Mouse (Mus musculus): ENCODE measurements around the gene Apold1. TPM values are rescaled to one million over a fixed set of nuclear protein-coding genes. Genes with fewer than 3 reads are reported as not detected.

Apold1 gene
- polyA plus RNA-seq, 1 experiment from 2014 or later: 3.5 TPM

GRCm38 (mm10) chr6:135011048-135011733 lies 29.7 kb downstream of the Apold1 start, which contains the start of gene Ddx47:
Ddx47 (plus strand) TSS chr6:135011612.
- Histone ChIP-seq H3K9ac (peak within 1 kb of the TSS; percentile 70), H3K9me3 (no peaks in the 10 kb centered on the region), H3K4me2 (replicated peaks) (peak within 1 kb of the TSS; percentile 73), H3K27ac (no peak within 1 kb of the TSS), H3K27me3 (replicated peaks) (no peaks in the 10 kb centered on the region), H3K36me3 (peaks cover 19% of the 10 kb centered on the region), H3K4me1 (replicated peaks) (no peaks in the 10 kb centered on the region; the same call in 1 of the 2 replicates), H3K4me3 (replicated peaks) (peak within 1 kb of the TSS; percentile 75)
- peak; percentile 96 for ATAC-seq
- WGBS: 4% methylated on average over 19 of the region's 19 CpGs

- peaks cover 23% of the 10 kb centered on the region for H3K36me3 ChIP-seq
- no peaks in the 10 kb centered on the region; the same call in 1 of the 2 replicates for H3K4me1 ChIP-seq (replicated peaks)
- H3K27ac ChIP-seq: no peak overlapping the region
- H3K9ac ChIP-seq: peak overlapping the region; percentile 70
- H3K27me3 ChIP-seq (replicated peaks): no peaks in the 10 kb centered on the region
- no peaks in the 10 kb centered on the region for H3K9me3 ChIP-seq
- peak overlapping the region; percentile 73 for H3K4me2 ChIP-seq (replicated peaks)
- peak overlapping the region; percentile 75 for H3K4me3 ChIP-seq (replicated peaks)
- under 1% methylated on average over 14 of the region's 14 CpGs for WGBS
- no peak; the same call in none of the 2 replicates for ATAC-seq
These were observed 30.2 kb downstream of the Apold1 start for GRCm38 (mm10) chr6:135011734-135012116.

GRCm38 (mm10) chr6:135017211-135017610 lies 35.7 kb downstream of the Apold1 start:
- ATAC-seq: no peak
- Histone ChIP-seq H3K9ac (no peak overlapping the region), H3K4me3 (replicated peaks) (no peak overlapping the region), H3K27me3 (replicated peaks) (no peaks in the 10 kb centered on the region), H3K27ac (no peak overlapping the region), H3K4me2 (replicated peaks) (no peak overlapping the region), H3K4me1 (replicated peaks) (no peaks in the 10 kb centered on the region; the same call in 1 of the 2 replicates), H3K9me3 (no peaks in the 10 kb centered on the region), H3K36me3 (peaks cover 60% of the 10 kb centered on the region)
- WGBS: 87% methylated on average over 11 of the region's 11 CpGs

- peaks cover 74% of the 10 kb centered on the region for H3K36me3 ChIP-seq
- H3K4me2 ChIP-seq (replicated peaks): no peak overlapping the region
- no peaks in the 10 kb centered on the region for H3K9me3 ChIP-seq
- ATAC-seq: no peak
- WGBS: 85% methylated on average over 10 of the region's 10 CpGs
- H3K9ac ChIP-seq: no peak overlapping the region
- no peaks in the 10 kb centered on the region for H3K27me3 ChIP-seq (replicated peaks)
- H3K4me3 ChIP-seq (replicated peaks): no peak overlapping the region
- 0 out of 2 replicates have a peak, but pooled peaks cover 2% of the 10 kb centered on the region for H3K4me1 ChIP-seq (replicated peaks)
- no peak overlapping the region for H3K27ac ChIP-seq
These were observed 38.0 kb downstream of the Apold1 start for GRCm38 (mm10) chr6:135019564-135019963.

GRCm38 (mm10) chr6:135021633-135022032 lies 40.1 kb downstream of the Apold1 start:
- WGBS: 87% methylated on average over 3 of the region's 3 CpGs
- Histone ChIP-seq H3K4me3 (replicated peaks) (no peak overlapping the region), H3K4me1 (replicated peaks) (0 out of 2 replicates have a peak, but pooled peaks cover 5% of the 10 kb centered on the region), H3K9ac (no peak overlapping the region), H3K36me3 (peaks cover 57% of the 10 kb centered on the region), H3K27me3 (replicated peaks) (no peaks in the 10 kb centered on the region), H3K27ac (no peak overlapping the region), H3K4me2 (replicated peaks) (no peak overlapping the region), H3K9me3 (no peaks in the 10 kb centered on the region)
- ATAC-seq: no peak

- 0 out of 2 replicates have a peak, but pooled peaks cover 5% of the 10 kb centered on the region for H3K4me1 ChIP-seq (replicated peaks)
- peaks cover 43% of the 10 kb centered on the region for H3K36me3 ChIP-seq
- no peaks in the 10 kb centered on the region for H3K27me3 ChIP-seq (replicated peaks)
- no peaks in the 10 kb centered on the region for H3K9me3 ChIP-seq
- ATAC-seq: no peak
- H3K4me3 ChIP-seq (replicated peaks): no peak overlapping the region
- no peak overlapping the region for H3K9ac ChIP-seq
- H3K27ac ChIP-seq: no peak overlapping the region
- no peak overlapping the region for H3K4me2 ChIP-seq (replicated peaks)
- WGBS: 73% methylated on average over 14 of the region's 14 CpGs
These were observed 41.9 kb downstream of the Apold1 start for GRCm38 (mm10) chr6:135023379-135023778.

- Histone ChIP-seq H3K36me3 (peaks cover 32% of the 10 kb centered on the region), H3K27ac (peak overlapping the region; percentile 60; the same call in 1 of the 2 replicates), H3K4me1 (replicated peaks) (0 out of 2 replicates have a peak, but pooled peaks cover 10% of the 10 kb centered on the region), H3K4me2 (replicated peaks) (no peak overlapping the region), H3K27me3 (replicated peaks) (no peaks in the 10 kb centered on the region), H3K9me3 (no peaks in the 10 kb centered on the region), H3K4me3 (replicated peaks) (no peak overlapping the region), H3K9ac (no peak overlapping the region)
- WGBS: 58% methylated on average over 1 of the region's 1 CpGs
- ATAC-seq: peak; percentile 63
These were observed 43.4 kb downstream of the Apold1 start for GRCm38 (mm10) chr6:135024781-135025420.

GRCm38 (mm10) chr6:135026232-135026631 lies 44.7 kb downstream of the Apold1 start:
- 2% methylated on average over 3 of the region's 3 CpGs for WGBS
- H3K4me2 ChIP-seq (replicated peaks): no peak overlapping the region
- H3K27me3 ChIP-seq (replicated peaks): no peaks in the 10 kb centered on the region
- H3K9me3 ChIP-seq: no peaks in the 10 kb centered on the region
- H3K9ac ChIP-seq: no peak overlapping the region
- H3K36me3 ChIP-seq: peaks cover 23% of the 10 kb centered on the region
- H3K27ac ChIP-seq: no peak overlapping the region
- ATAC-seq: peak; percentile 46
- no peak overlapping the region for H3K4me3 ChIP-seq (replicated peaks)
- 0 out of 2 replicates have a peak, but pooled peaks cover 10% of the 10 kb centered on the region for H3K4me1 ChIP-seq (replicated peaks)

- ATAC-seq: no peak
- Histone ChIP-seq H3K4me3 (replicated peaks) (no peak overlapping the region), H3K36me3 (peaks cover 20% of the 10 kb centered on the region), H3K9ac (no peak overlapping the region), H3K4me2 (replicated peaks) (no peak overlapping the region), H3K27ac (no peak overlapping the region), H3K27me3 (replicated peaks) (no peaks in the 10 kb centered on the region), H3K9me3 (no peaks in the 10 kb centered on the region), H3K4me1 (replicated peaks) (0 out of 2 replicates have a peak, but pooled peaks cover 10% of the 10 kb centered on the region)
- WGBS: 70% methylated on average over 2 of the region's 2 CpGs
These were observed 45.2 kb downstream of the Apold1 start for GRCm38 (mm10) chr6:135026755-135027154.

GRCm38 (mm10) chr6:135029246-135029645 lies 47.7 kb downstream of the Apold1 start:
- peak; percentile 88 for ATAC-seq
- H3K27ac ChIP-seq: peak overlapping the region; percentile 2; the same call in 1 of the 2 replicates
- peaks cover 3% of the 10 kb centered on the region for H3K36me3 ChIP-seq
- H3K9me3 ChIP-seq: no peaks in the 10 kb centered on the region
- no peaks in the 10 kb centered on the region for H3K27me3 ChIP-seq (replicated peaks)
- H3K9ac ChIP-seq: no peak overlapping the region
- no peak overlapping the region for H3K4me2 ChIP-seq (replicated peaks)
- no peak overlapping the region for H3K4me3 ChIP-seq (replicated peaks)
- H3K4me1 ChIP-seq (replicated peaks): 0 out of 2 replicates have a peak, but pooled peaks cover 10% of the 10 kb centered on the region
- WGBS: 42% methylated on average over 4 of the region's 4 CpGs
